Mouse (Mus musculus): ENCODE measurements around the gene Gpr152. TPM values are rescaled to one million over a fixed set of nuclear protein-coding genes. Genes with fewer than 3 reads are reported as not detected.
A peak's percentile ranks its signal among the peaks of the same experiment; 100 is the strongest.
"Not testable (repeated sequence)": the region's sequence is repeated elsewhere in the genome, so short reads cannot be mapped to it uniquely, and the experiment has no call there.

Gene Gpr152
- polyA plus RNA-seq, 1 experiment = not detected

GRCm38 (mm10) chr19:4124432-4124831 lies 15.2 kb upstream of the Gpr152 start:
- no peak overlapping the region for H3K27ac ChIP-seq (ENCODE audit: insufficient read depth, low read length)
- H3K27me3 ChIP-seq (ENCODE audit: control insufficient read depth, insufficient read depth, low read length, poor library complexity, severe bottlenecking) = no peaks in the 10 kb centered on the region
- peaks cover 1% of the 10 kb centered on the region for H3K4me1 ChIP-seq (ENCODE audit: control insufficient read depth, insufficient read depth, low read length)
- H3K36me3 ChIP-seq (ENCODE audit: control insufficient read depth, insufficient read depth, low read length, poor library complexity, severe bottlenecking) = no peaks in the 10 kb centered on the region
- H3K9me3 ChIP-seq (replicated peaks; ENCODE audit: control insufficient read depth, insufficient read depth, low read length, poor library complexity, severe bottlenecking) = no peaks in the 10 kb centered on the region
- no peak overlapping the region for H3K9ac ChIP-seq (ENCODE audit: low read depth, poor library complexity, severe bottlenecking)
- TF ChIP-seq EP300 (IDR thresholded peaks at IDR 0.05; ENCODE audit: insufficient read depth, low read depth, low read length) (no peak), CTCF (IDR thresholded peaks at IDR 0.05; ENCODE audit: low read depth, low read length) (no peak), POLR2A (IDR thresholded peaks at IDR 0.05; ENCODE audit: insufficient read depth, low read length) (no peak)
- H3K4me3 ChIP-seq (ENCODE audit: low read depth, low read length) = no peak overlapping the region

GRCm38 (mm10) chr19:4125268-4125667 lies 14.3 kb upstream of the Gpr152 start:
- H3K4me1 ChIP-seq (ENCODE audit: control insufficient read depth, insufficient read depth, low read length); H3K36me3 ChIP-seq (ENCODE audit: control insufficient read depth, insufficient read depth, low read length, poor library complexity, severe bottlenecking); H3K27ac ChIP-seq (ENCODE audit: insufficient read depth, low read length); H3K27me3 ChIP-seq (ENCODE audit: control insufficient read depth, insufficient read depth, low read length, poor library complexity, severe bottlenecking); H3K9ac ChIP-seq (ENCODE audit: low read depth, poor library complexity, severe bottlenecking); H3K9me3 ChIP-seq (replicated peaks; ENCODE audit: control insufficient read depth, insufficient read depth, low read length, poor library complexity, severe bottlenecking): not testable (repeated sequence)
- H3K4me3 ChIP-seq (ENCODE audit: low read depth, low read length) = peak overlapping the region; percentile 50

DNA sequence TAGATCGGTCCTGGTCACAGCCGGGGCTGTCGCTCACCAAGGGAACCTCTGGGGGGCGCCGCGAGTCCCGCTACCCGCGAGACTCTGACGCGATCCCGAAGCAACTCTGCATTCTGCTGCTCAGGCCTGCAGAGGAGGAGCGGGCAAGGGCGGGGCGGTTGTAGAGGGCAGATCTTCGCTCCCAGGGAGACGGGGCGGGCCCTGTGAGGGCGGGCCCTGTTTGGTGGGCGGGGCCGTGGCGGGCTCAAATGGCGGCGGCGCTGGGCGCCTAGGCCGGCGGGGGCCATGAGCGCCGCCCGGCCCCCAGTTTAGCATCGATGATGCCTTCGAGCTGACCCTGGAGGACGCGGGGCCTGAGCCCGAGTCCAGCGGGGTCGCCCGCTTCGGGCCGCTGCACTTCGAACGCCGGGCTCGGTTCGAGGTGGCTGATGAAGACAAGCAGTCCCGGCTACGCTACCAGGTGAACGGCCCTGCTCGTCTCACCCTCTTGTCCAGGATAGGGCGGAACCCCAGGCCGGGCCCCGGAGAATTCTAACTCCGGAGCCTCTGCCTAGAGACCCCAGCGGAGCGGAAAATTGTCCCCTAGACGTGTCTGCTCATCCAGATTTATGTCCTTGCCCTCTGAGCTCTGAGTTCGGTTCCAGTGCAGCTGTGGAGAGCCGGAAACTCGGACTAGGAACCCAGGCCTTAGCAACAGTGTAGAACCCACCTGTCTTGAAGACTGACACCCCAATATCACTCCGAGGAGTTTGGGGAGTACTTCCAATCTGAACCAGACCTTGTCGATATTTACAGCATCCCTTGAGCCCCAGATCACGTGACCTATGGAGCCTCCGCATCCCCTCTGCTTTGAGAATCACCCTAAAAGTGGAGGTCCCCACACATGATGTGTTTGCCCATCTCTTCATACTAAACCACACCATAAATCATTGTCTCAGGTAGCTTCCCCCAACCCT lies 13.6 kb upstream of the Gpr152 start, which contains the start of gene Aip:
Gene Aip, minus strand, starts transcription at position 118 of the 956 bp plus-strand sequence.
- Histone ChIP-seq H3K36me3 (ENCODE audit: control insufficient read depth, insufficient read depth, low read length, poor library complexity, severe bottlenecking) (0 out of 2 replicates have a peak, but pooled peaks cover 1% of the 10 kb centered on the region), H3K4me3 (ENCODE audit: low read depth, low read length) (peak within 1 kb of the TSS; percentile 97), H3K9me3 (replicated peaks; ENCODE audit: control insufficient read depth, insufficient read depth, low read length, poor library complexity, severe bottlenecking) (no peaks in the 10 kb centered on the region), H3K27ac (ENCODE audit: insufficient read depth, low read length) (no peak within 1 kb of the TSS), H3K27me3 (ENCODE audit: control insufficient read depth, insufficient read depth, low read length, poor library complexity, severe bottlenecking) (no peaks in the 10 kb centered on the region), H3K9ac (ENCODE audit: low read depth, poor library complexity, severe bottlenecking) (peak within 1 kb of the TSS; percentile 76), H3K4me1 (ENCODE audit: control insufficient read depth, insufficient read depth, low read length) (peaks cover 1% of the 10 kb centered on the region)
- TF ChIP-seq POLR2A (IDR thresholded peaks at IDR 0.05; ENCODE audit: insufficient read depth, low read length) (no peak), EP300 (IDR thresholded peaks at IDR 0.05; ENCODE audit: insufficient read depth, low read depth, low read length) (0 out of 2 replicates have a peak, but pooled peaks have one; percentile 39), CTCF (IDR thresholded peaks at IDR 0.05; ENCODE audit: low read depth, low read length) (peak; percentile 58)

GRCm38 (mm10) chr19:4126759-4127495 lies 12.7 kb upstream of the Gpr152 start:
- TF ChIP-seq POLR2A (IDR thresholded peaks at IDR 0.05; ENCODE audit: insufficient read depth, low read length) = no peak
- no peak for TF ChIP-seq EP300 (IDR thresholded peaks at IDR 0.05; ENCODE audit: insufficient read depth, low read depth, low read length)
- TF ChIP-seq CTCF (IDR thresholded peaks at IDR 0.05; ENCODE audit: low read depth, low read length) = no peak
- H3K9ac ChIP-seq (ENCODE audit: low read depth, poor library complexity, severe bottlenecking) = peak overlapping the region; percentile 76
- no peaks in the 10 kb centered on the region for H3K9me3 ChIP-seq (replicated peaks; ENCODE audit: control insufficient read depth, insufficient read depth, low read length, poor library complexity, severe bottlenecking)
- H3K36me3 ChIP-seq (ENCODE audit: control insufficient read depth, insufficient read depth, low read length, poor library complexity, severe bottlenecking) = 0 out of 2 replicates have a peak, but pooled peaks cover 3% of the 10 kb centered on the region
- H3K27me3 ChIP-seq (ENCODE audit: control insufficient read depth, insufficient read depth, low read length, poor library complexity, severe bottlenecking) = no peaks in the 10 kb centered on the region
- H3K4me3 ChIP-seq (ENCODE audit: low read depth, low read length) = peak overlapping the region; percentile 97
- peaks cover 1% of the 10 kb centered on the region for H3K4me1 ChIP-seq (ENCODE audit: control insufficient read depth, insufficient read depth, low read length)
- H3K27ac ChIP-seq (ENCODE audit: insufficient read depth, low read length) = no peak overlapping the region

DNA sequence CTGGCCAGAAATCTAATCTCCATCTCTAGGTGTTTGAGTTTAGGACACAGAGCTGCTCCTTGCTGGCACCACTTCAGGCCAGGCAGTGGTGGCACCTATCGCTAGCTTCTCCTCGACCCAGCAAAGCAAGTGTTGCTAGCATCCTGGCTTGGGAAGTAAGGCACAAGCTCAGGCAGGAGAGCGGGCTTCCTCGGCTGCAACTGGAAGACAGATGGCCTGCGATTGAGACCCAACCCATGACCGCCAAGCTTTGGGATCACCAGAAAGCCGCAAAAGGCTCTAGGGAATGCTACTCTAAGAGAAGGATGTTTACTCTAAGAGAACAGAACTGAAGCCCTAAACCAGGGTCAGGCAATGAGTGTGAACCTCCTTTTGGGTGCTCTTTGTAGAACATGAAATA lies 10.1 kb upstream of the Gpr152 start:
- Histone ChIP-seq H3K36me3 (ENCODE audit: control insufficient read depth, insufficient read depth, low read length, poor library complexity, severe bottlenecking) (0 out of 2 replicates have a peak, but pooled peaks cover 6% of the 10 kb centered on the region), H3K27me3 (ENCODE audit: control insufficient read depth, insufficient read depth, low read length, poor library complexity, severe bottlenecking) (no peaks in the 10 kb centered on the region), H3K9ac (ENCODE audit: low read depth, poor library complexity, severe bottlenecking) (no peak overlapping the region), H3K27ac (ENCODE audit: insufficient read depth, low read length) (no peak overlapping the region), H3K4me3 (ENCODE audit: low read depth, low read length) (no peak overlapping the region), H3K4me1 (ENCODE audit: control insufficient read depth, insufficient read depth, low read length) (peaks cover 1% of the 10 kb centered on the region), H3K9me3 (replicated peaks; ENCODE audit: control insufficient read depth, insufficient read depth, low read length, poor library complexity, severe bottlenecking) (no peaks in the 10 kb centered on the region)
- TF ChIP-seq EP300 (IDR thresholded peaks at IDR 0.05; ENCODE audit: insufficient read depth, low read depth, low read length) (no peak), POLR2A (IDR thresholded peaks at IDR 0.05; ENCODE audit: insufficient read depth, low read length) (no peak), CTCF (IDR thresholded peaks at IDR 0.05; ENCODE audit: low read depth, low read length) (no peak)

All from ES-Bruce4 (cell line).